Mouse (Mus musculus) thymus, postnatal 10 days (tissue): Measurements from ENCODE around the gene 2310030G06Rik.

ENCODE experiments used
- DNase-seq, 2 experiments: peaks; one replicate each; pipeline ENCODE4 v3.0.0; 2021; ENCODE audit warnings: low spot score in 2 of 2

2310030G06Rik gene

GRCm38 (mm10) chr9:50700921-50701691, 45.2 kb downstream of the 2310030G06Rik start:
- DNase-seq, result no peak

GRCm38 (mm10) chr9:50698418-50699409, 47.6 kb downstream of the 2310030G06Rik start:
- DNase-seq, result peak in 1 of 2 experiments; percentile 31

DNA sequence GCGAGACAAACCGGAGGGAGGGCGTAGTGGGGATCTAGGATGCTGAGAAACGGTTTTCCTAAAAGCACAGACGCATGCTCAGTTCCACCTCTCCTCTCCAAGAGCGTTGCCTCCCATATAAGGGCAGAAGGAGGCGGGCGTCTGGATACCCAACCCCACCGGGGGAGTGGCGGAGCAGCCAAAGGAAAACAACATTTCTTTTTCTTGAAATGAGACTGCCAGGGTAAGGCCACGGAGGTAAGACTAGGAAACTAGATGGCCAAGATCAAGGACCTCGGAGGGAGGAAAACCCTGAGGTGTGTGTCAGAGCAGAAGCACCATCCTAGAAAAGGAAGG, 48.7 kb downstream of the 2310030G06Rik start:
- peak; percentile 11 to 32 for DNase-seq

GRCm38 (mm10) chr9:50696851-50697705, 49.3 kb downstream of the 2310030G06Rik start:
- no peak for DNase-seq

DNA sequence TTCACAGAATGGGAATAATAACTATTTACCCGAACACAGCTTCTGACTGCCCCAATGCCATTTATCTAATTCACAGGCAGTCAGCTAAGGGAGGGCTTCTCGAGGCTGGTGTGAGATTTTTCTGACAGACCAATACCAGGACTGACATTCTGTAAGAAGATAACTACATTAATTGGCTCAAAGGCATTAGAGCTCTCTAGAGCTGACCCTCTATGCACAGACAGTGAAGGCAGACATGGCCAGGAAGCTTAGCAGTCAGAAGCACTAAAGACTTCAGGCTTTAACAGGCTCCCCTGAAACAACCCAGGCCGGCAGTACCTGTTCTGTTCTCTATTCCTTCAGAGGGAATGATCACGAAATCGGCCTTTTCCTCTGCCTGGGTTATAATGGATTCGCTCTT, 51.2 kb downstream of the 2310030G06Rik start:
- no peak for DNase-seq

GRCm38 (mm10) chr9:50693631-50694030, 52.7 kb downstream of the 2310030G06Rik start:
- peak; percentile 36 to 63 for DNase-seq

- DNase-seq, result no peak
These were observed 53.4 kb downstream of the 2310030G06Rik start for GRCm38 (mm10) chr9:50692626-50693580.
